Mouse (Mus musculus) liver, embryonic 12.5 days (tissue): ENCODE data around the gene Plcb4. TPM values are rescaled to one million over a fixed set of nuclear protein-coding genes. Genes with fewer than 3 reads are reported as not detected.

ENCODE experiments used
- ATAC-seq: fragments of 200-750 bp; cut with Nextera tagmentation; 2 replicates; pipeline ENCODE4 v1.8.0; 2017; ENCODE audit warnings: moderate number of reproducible peaks, mild to moderate bottlenecking, moderate library complexity
- H3K27ac ChIP-seq: fragments of 300-500 bp; sonication (generic); 2 replicates; pipeline ENCODE4 v1.5.1; 2016; ENCODE audit warnings: mild to moderate bottlenecking
- H3K27me3 ChIP-seq: fragments of 300-500 bp; sonication (generic); replicated peaks from 2 replicates; pipeline ENCODE4 v1.6.1; 2016; ENCODE audit warnings: mild to moderate bottlenecking, moderate library complexity
- H3K36me3 ChIP-seq: fragments of 300-500 bp; sonication (generic); 2 replicates; pipeline ENCODE4 v1.6.1; 2016; ENCODE audit warnings: mild to moderate bottlenecking, moderate library complexity
- H3K4me1 ChIP-seq: fragments of 300-500 bp; sonication (generic); 2 replicates; pipeline ENCODE4 v1.6.1; 2016
- H3K4me2 ChIP-seq: fragments of 300-500 bp; sonication (generic); 2 replicates; pipeline ENCODE4 v1.6.1; 2016; ENCODE audit warnings: mild to moderate bottlenecking, moderate library complexity
- H3K4me3 ChIP-seq: fragments of 300-500 bp; sonication (generic); 2 replicates; pipeline ENCODE4 v1.5.1; 2016; ENCODE audit warnings: mild to moderate bottlenecking, moderate library complexity
- H3K9ac ChIP-seq: fragments of 300-500 bp; sonication (generic); 2 replicates; pipeline ENCODE4 v1.6.1; 2016; ENCODE audit warnings: mild to moderate bottlenecking, moderate library complexity
- H3K9me3 ChIP-seq: fragments of 300-500 bp; sonication (generic); replicated peaks from 2 replicates; pipeline ENCODE4 v1.6.1; 2016; ENCODE audit warnings: mild to moderate bottlenecking, moderate library complexity
- WGBS: fragments of 180-500 bp; shearing (Covaris S2); methylation state at CpG from one replicate; pipeline ENCODE4 v1.1.7; 2016; ENCODE audit not compliant: insufficient replicate concordance; 5-methylcytosine and 5-hydroxymethylcytosine counted together
- polyA plus RNA-seq: library from polyadenylated mRNA; unstranded; fragments of >200 nt; fragmentation: Nextera tagmentation; extraction: Ambion mirVana; gene quantifications from 2 replicates; pipeline ENCODE4 v1.2.1, GENCODE M21; 2016

Plcb4 gene
- polyA plus RNA-seq, 1 experiment from 2014 or later, result 5.8 TPM

GRCm38 (mm10) chr2:135996936-135997335 lies 338.1 kb downstream of the Plcb4 start:
- H3K36me3 ChIP-seq, result no peaks in the 10 kb centered on the region
- no peak for ATAC-seq
- H3K4me1 ChIP-seq, result no peaks in the 10 kb centered on the region
- H3K9me3 ChIP-seq, result no peaks in the 10 kb centered on the region
- no peak overlapping the region for H3K4me3 ChIP-seq
- WGBS, result 72% methylated on average over 6 of the region's 6 CpGs
- no peaks in the 10 kb centered on the region for H3K27me3 ChIP-seq
- no peak overlapping the region for H3K27ac ChIP-seq
- H3K4me2 ChIP-seq, result no peak overlapping the region
- no peak overlapping the region for H3K9ac ChIP-seq

GRCm38 (mm10) chr2:135997361-135998150 lies 338.7 kb downstream of the Plcb4 start:
- Histone ChIP-seq H3K4me1 (no peaks in the 10 kb centered on the region), H3K4me2 (no peak overlapping the region), H3K4me3 (no peak overlapping the region), H3K9me3 (no peaks in the 10 kb centered on the region), H3K9ac (no peak overlapping the region), H3K36me3 (no peaks in the 10 kb centered on the region), H3K27ac (no peak overlapping the region), H3K27me3 (no peaks in the 10 kb centered on the region)
- WGBS, result 78% methylated on average over 18 of the region's 18 CpGs
- no peak for ATAC-seq

- no peaks in the 10 kb centered on the region for H3K36me3 ChIP-seq
- no peaks in the 10 kb centered on the region for H3K27me3 ChIP-seq
- no peaks in the 10 kb centered on the region for H3K4me1 ChIP-seq
- no peak overlapping the region for H3K4me2 ChIP-seq
- no peaks in the 10 kb centered on the region for H3K9me3 ChIP-seq
- 79% methylated on average over 7 of the region's 7 CpGs for WGBS
- ATAC-seq, result no peak
- no peak overlapping the region for H3K27ac ChIP-seq
- no peak overlapping the region for H3K4me3 ChIP-seq
- H3K9ac ChIP-seq, result no peak overlapping the region
Observed at GRCm38 (mm10) chr2:135998886-135999285, 340.1 kb downstream of the Plcb4 start.

- ATAC-seq, result no peak
- H3K4me2 ChIP-seq, result no peak overlapping the region
- no peaks in the 10 kb centered on the region for H3K4me1 ChIP-seq
- no peak overlapping the region for H3K4me3 ChIP-seq
- no peaks in the 10 kb centered on the region for H3K9me3 ChIP-seq
- H3K27ac ChIP-seq, result no peak overlapping the region
- no peaks in the 10 kb centered on the region for H3K27me3 ChIP-seq
- no peaks in the 10 kb centered on the region for H3K36me3 ChIP-seq
- 65% methylated on average over 1 of the region's 1 CpGs for WGBS
- no peak overlapping the region for H3K9ac ChIP-seq
Observed at GRCm38 (mm10) chr2:135999361-135999760, 340.6 kb downstream of the Plcb4 start.

GRCm38 (mm10) chr2:136000933-136001332 lies 342.1 kb downstream of the Plcb4 start:
- Histone ChIP-seq H3K4me3 (no peak overlapping the region), H3K4me1 (no peaks in the 10 kb centered on the region), H3K9me3 (no peaks in the 10 kb centered on the region), H3K36me3 (no peaks in the 10 kb centered on the region), H3K27me3 (no peaks in the 10 kb centered on the region), H3K4me2 (no peak overlapping the region), H3K27ac (no peak overlapping the region), H3K9ac (no peak overlapping the region)
- 57% methylated on average over 5 of the region's 5 CpGs for WGBS
- no peak for ATAC-seq

- Histone ChIP-seq H3K9ac (no peak overlapping the region), H3K4me2 (no peak overlapping the region), H3K36me3 (no peaks in the 10 kb centered on the region), H3K27ac (no peak overlapping the region), H3K4me3 (no peak overlapping the region), H3K9me3 (no peaks in the 10 kb centered on the region), H3K4me1 (no peaks in the 10 kb centered on the region), H3K27me3 (no peaks in the 10 kb centered on the region)
- WGBS, result 56% methylated on average over 7 of the region's 7 CpGs
- no peak for ATAC-seq
Observed at GRCm38 (mm10) chr2:136002118-136002517, 343.3 kb downstream of the Plcb4 start.

GRCm38 (mm10) chr2:136003836-136004235 lies 345.0 kb downstream of the Plcb4 start:
- no peaks in the 10 kb centered on the region for H3K36me3 ChIP-seq
- H3K4me3 ChIP-seq, result no peak overlapping the region
- WGBS, result 63% methylated on average over 1 of the region's 1 CpGs
- no peaks in the 10 kb centered on the region for H3K27me3 ChIP-seq
- H3K27ac ChIP-seq, result no peak overlapping the region
- no peaks in the 10 kb centered on the region for H3K4me1 ChIP-seq
- H3K4me2 ChIP-seq, result no peak overlapping the region
- H3K9ac ChIP-seq, result no peak overlapping the region
- no peaks in the 10 kb centered on the region for H3K9me3 ChIP-seq
- no peak for ATAC-seq

- H3K36me3 ChIP-seq, result no peaks in the 10 kb centered on the region
- no peaks in the 10 kb centered on the region for H3K4me1 ChIP-seq
- no peak for ATAC-seq
- H3K27ac ChIP-seq, result no peak overlapping the region
- H3K27me3 ChIP-seq, result no peaks in the 10 kb centered on the region
- 78% methylated on average over 5 of the region's 5 CpGs for WGBS
- no peaks in the 10 kb centered on the region for H3K9me3 ChIP-seq
- no peak overlapping the region for H3K9ac ChIP-seq
- no peak overlapping the region for H3K4me2 ChIP-seq
- no peak overlapping the region for H3K4me3 ChIP-seq
Observed at GRCm38 (mm10) chr2:136006280-136006679, 347.5 kb downstream of the Plcb4 start.

- WGBS, result 76% methylated on average over 9 of the region's 9 CpGs
- no peaks in the 10 kb centered on the region for H3K9me3 ChIP-seq
- no peak overlapping the region for H3K4me3 ChIP-seq
- H3K27me3 ChIP-seq, result no peaks in the 10 kb centered on the region
- no peak overlapping the region for H3K27ac ChIP-seq
- ATAC-seq, result no peak
- H3K9ac ChIP-seq, result no peak overlapping the region
- H3K4me1 ChIP-seq, result no peaks in the 10 kb centered on the region
- H3K4me2 ChIP-seq, result no peak overlapping the region
- no peaks in the 10 kb centered on the region for H3K36me3 ChIP-seq
Observed at GRCm38 (mm10) chr2:136012759-136013158, 353.9 kb downstream of the Plcb4 start.

- Histone ChIP-seq H3K4me1 (no peaks in the 10 kb centered on the region), H3K9ac (no peak overlapping the region), H3K4me2 (no peak overlapping the region), H3K4me3 (no peak overlapping the region), H3K9me3 (no peaks in the 10 kb centered on the region), H3K27ac (no peak overlapping the region), H3K36me3 (no peaks in the 10 kb centered on the region), H3K27me3 (peaks cover 26% of the 10 kb centered on the region)
- no peak for ATAC-seq
- 72% methylated on average over 4 of the region's 4 CpGs for WGBS
Observed at GRCm38 (mm10) chr2:136048464-136048863, 389.7 kb downstream of the Plcb4 start.

- H3K4me3 ChIP-seq, result no peak overlapping the region
- WGBS, result 23% methylated on average over 27 of the region's 27 CpGs
- H3K27ac ChIP-seq, result no peak overlapping the region
- H3K4me1 ChIP-seq, result no peaks in the 10 kb centered on the region
- H3K36me3 ChIP-seq, result no peaks in the 10 kb centered on the region
- no peak overlapping the region for H3K4me2 ChIP-seq
- no peaks in the 10 kb centered on the region for H3K9me3 ChIP-seq
- peaks cover 26% of the 10 kb centered on the region for H3K27me3 ChIP-seq
- ATAC-seq, result no peak
- H3K9ac ChIP-seq, result no peak overlapping the region
Observed at GRCm38 (mm10) chr2:136050793-136051615, 392.2 kb downstream of the Plcb4 start.

- Histone ChIP-seq H3K9me3 (no peaks in the 10 kb centered on the region), H3K4me3 (no peak within 1 kb of the TSS), H3K27me3 (peaks cover 26% of the 10 kb centered on the region), H3K4me1 (no peaks in the 10 kb centered on the region), H3K36me3 (no peaks in the 10 kb centered on the region), H3K4me2 (no peak within 1 kb of the TSS), H3K9ac (no peak within 1 kb of the TSS), H3K27ac (no peak within 1 kb of the TSS)
- WGBS, result 17% methylated on average over 8 of the region's 8 CpGs
- ATAC-seq, result no peak
Observed at GRCm38 (mm10) chr2:136051688-136052289, 393.0 kb downstream of the Plcb4 start, which contains the start of gene Lamp5. Gene Lamp5 (plus strand): TSS chr2:136052239.
